Mouse (Mus musculus): ENCODE measurements around the gene 6430571L13Rik.

DNA sequence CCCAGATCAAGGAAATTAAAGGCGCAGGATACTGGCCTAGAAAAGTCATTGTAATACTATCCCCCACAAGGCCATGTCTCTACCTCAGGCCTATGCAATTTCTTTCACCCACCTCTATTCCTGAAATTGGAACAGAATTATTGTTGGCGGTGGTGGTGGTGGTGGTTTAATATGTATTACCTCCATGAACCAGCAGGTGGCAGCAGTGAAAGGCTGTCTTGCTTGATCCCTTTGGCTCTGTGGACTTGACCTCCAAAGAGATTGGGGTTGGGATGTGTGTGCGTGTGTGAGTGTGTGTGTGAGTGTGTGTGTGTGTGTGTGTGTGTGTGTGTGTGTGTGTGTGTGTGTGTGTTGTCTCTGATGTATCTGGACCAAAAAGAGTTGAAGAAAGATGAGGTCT is 26.2 kb downstream of the 6430571L13Rik start:
- TF ChIP-seq POLR2A (IDR thresholded peaks at IDR 0.05; ENCODE audit: insufficient read depth, low read depth, low read length): no peak
- TF ChIP-seq CTCF (IDR thresholded peaks at IDR 0.05; ENCODE audit: insufficient read depth, low read depth, low read length): no peak
